Mouse (Mus musculus) testis, adult 2 months (tissue): Measurements from ENCODE around the gene Pip4k2a. TPM values are rescaled to one million over a fixed set of nuclear protein-coding genes. Genes with fewer than 3 reads are reported as not detected.

Source experiments
- H3K27ac ChIP-seq: fragments of 200-500 bp; 2 replicates; pipeline ENCODE4 v1.5.1; 2012; ENCODE audit warnings: low read depth, low read length; ENCODE audit not compliant: control insufficient read depth, insufficient read depth
- H3K27me3 ChIP-seq: fragments of 200-500 bp; 2 replicates; pipeline ENCODE4 v1.6.1; 2012; ENCODE audit warnings: mild to moderate bottlenecking, low read length, moderate library complexity; ENCODE audit not compliant: control insufficient read depth, insufficient read depth
- H3K36me3 ChIP-seq: fragments of 200-500 bp; 2 replicates; pipeline ENCODE4 v1.6.1; 2012; ENCODE audit warnings: mild to moderate bottlenecking, low read length; ENCODE audit not compliant: control insufficient read depth, insufficient read depth
- H3K4me1 ChIP-seq: fragments of 200-500 bp; 2 replicates; pipeline ENCODE4 v1.6.1; 2012; ENCODE audit warnings: low read length; ENCODE audit not compliant: control insufficient read depth, insufficient read depth
- H3K4me3 ChIP-seq: fragments of 200-500 bp; 2 replicates; pipeline ENCODE4 v1.5.1; 2012; ENCODE audit warnings: low read depth, mild to moderate bottlenecking, low read length, moderate library complexity, mixed read lengths; ENCODE audit not compliant: control insufficient read depth
- CTCF ChIP-seq: fragments of 200-500 bp; IDR thresholded peaks from 2 replicates; pipeline ENCODE4 v1.5.1; 2012; ENCODE audit warnings: low read depth, mild to moderate bottlenecking, inconsistent platforms, low read length, moderate library complexity; ENCODE audit not compliant: control insufficient read depth, insufficient read depth, insufficient replicate concordance
- POLR2A ChIP-seq: fragments of 200-500 bp; IDR thresholded peaks from 2 replicates; pipeline ENCODE4 v1.6.1; 2012; ENCODE audit warnings: low read depth, mild to moderate bottlenecking, inconsistent platforms, low read length, moderate library complexity; ENCODE audit not compliant: control insufficient read depth
- polyA plus RNA-seq: library from polyadenylated mRNA; depleted of rRNA; stranded (reverse); fragments of >200 nt; gene quantifications from 2 replicates; pipeline ENCODE4 v1.2.3, GENCODE M21; 2012

Gene Pip4k2a
- polyA plus RNA-seq, 1 experiment: 1.3 TPM

GRCm38 (mm10) chr2:18914750-18915149 is 83.2 kb downstream of the Pip4k2a start:
- no peaks in the 10 kb centered on the region for H3K36me3 ChIP-seq
- H3K4me1 ChIP-seq: no peaks in the 10 kb centered on the region; the same call in 1 of the 2 replicates
- H3K27ac ChIP-seq: no peak overlapping the region
- H3K27me3 ChIP-seq: no peaks in the 10 kb centered on the region
- no peak overlapping the region for H3K4me3 ChIP-seq
- TF ChIP-seq CTCF (no peak), POLR2A (no peak)

DNA sequence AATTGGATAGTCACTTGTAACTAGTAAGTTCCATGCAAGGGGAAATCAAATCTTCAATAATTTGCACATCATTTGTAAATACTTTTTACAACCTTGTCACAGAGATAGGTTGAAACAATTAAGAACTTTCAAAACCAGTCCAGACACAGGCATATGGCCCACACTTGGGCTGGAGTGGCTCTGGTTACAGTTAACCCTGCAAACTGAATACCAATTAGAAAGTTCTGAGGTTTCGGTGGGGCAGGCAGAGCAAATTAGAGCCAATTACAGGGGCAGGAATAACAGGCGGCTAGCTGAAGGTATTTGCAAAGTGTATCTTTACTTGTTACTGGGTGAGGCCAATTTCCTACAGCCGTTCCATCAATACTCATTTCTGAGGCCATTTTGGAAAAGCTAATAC is 84.3 kb downstream of the Pip4k2a start:
- Histone ChIP-seq H3K4me1 (no peaks in the 10 kb centered on the region; the same call in 1 of the 2 replicates), H3K4me3 (no peak overlapping the region), H3K27ac (no peak overlapping the region), H3K36me3 (no peaks in the 10 kb centered on the region), H3K27me3 (no peaks in the 10 kb centered on the region)
- no peak for TF ChIP-seq CTCF
- no peak for TF ChIP-seq POLR2A

DNA sequence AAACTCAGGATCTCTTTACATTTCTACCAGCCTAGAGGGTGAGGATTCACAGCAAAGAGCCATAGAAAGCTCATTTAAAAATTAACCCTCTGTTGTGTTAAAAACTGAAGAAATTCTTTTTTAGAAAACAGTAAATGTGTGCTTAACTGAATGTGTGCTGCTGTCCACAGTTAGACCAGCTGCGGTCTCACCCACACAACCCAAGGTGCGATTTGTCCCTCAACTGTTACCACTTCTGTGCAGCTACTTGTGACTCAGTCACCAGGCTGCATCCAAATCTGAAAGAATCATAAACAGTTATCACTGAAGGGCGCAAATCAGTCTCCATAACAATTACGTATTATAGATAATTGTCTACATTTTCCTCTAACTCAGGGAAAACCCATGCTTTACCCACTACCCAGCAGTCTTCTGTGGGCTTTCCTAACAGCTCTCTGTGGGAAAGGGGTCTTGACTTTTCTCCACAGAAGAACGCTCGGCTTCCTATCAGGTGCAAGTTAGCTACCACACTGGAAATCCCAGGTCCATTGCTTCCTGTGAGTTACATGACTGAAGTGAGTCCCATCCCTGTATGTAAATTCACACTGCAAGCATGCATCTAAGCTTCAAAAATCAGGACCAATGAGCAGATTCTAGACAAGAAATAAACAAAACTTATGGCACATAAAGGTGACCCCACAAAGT is 86.5 kb downstream of the Pip4k2a start:
- Histone ChIP-seq H3K4me3 (no peak overlapping the region), H3K36me3 (no peaks in the 10 kb centered on the region), H3K27ac (no peak overlapping the region), H3K4me1 (no peaks in the 10 kb centered on the region; the same call in 1 of the 2 replicates), H3K27me3 (no peaks in the 10 kb centered on the region)
- TF ChIP-seq POLR2A (no peak), CTCF (no peak)

- no peaks in the 10 kb centered on the region for H3K27me3 ChIP-seq
- H3K36me3 ChIP-seq: no peaks in the 10 kb centered on the region
- no peak overlapping the region for H3K4me3 ChIP-seq
- TF ChIP-seq POLR2A (no peak), CTCF (no peak)
- H3K27ac ChIP-seq: no peak overlapping the region
- no peaks in the 10 kb centered on the region; the same call in 1 of the 2 replicates for H3K4me1 ChIP-seq
Measured at GRCm38 (mm10) chr2:18910209-18910608, 87.7 kb downstream of the Pip4k2a start.

- H3K4me3 ChIP-seq: no peak overlapping the region
- TF ChIP-seq CTCF: no peak
- TF ChIP-seq POLR2A: no peak
- no peaks in the 10 kb centered on the region for H3K27me3 ChIP-seq
- H3K36me3 ChIP-seq: no peaks in the 10 kb centered on the region
- no peak overlapping the region for H3K27ac ChIP-seq
- no peaks in the 10 kb centered on the region; the same call in 1 of the 2 replicates for H3K4me1 ChIP-seq
Measured at GRCm38 (mm10) chr2:18909713-18910112, 88.2 kb downstream of the Pip4k2a start.

DNA sequence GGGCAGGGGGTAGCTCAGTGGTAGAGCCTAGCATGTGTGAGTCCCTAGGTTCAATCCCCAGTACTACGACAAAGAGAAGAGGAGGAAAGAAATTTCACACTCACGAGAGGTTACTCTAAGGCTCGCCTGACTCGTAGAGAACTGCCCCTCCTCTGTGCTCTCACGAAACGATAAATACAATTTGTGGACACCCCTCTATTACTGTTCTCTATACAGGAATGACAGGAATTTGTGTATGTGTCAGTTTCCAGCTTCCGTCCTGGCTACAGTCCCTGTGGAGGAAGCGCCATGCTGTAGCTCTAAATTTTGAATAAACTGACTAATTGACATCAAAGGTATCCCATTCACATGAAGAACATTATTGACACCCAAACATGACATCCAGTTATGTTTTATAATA is 90.7 kb downstream of the Pip4k2a start:
- Histone ChIP-seq H3K36me3 (no peaks in the 10 kb centered on the region), H3K4me3 (no peak overlapping the region), H3K27me3 (no peaks in the 10 kb centered on the region), H3K27ac (no peak overlapping the region), H3K4me1 (no peaks in the 10 kb centered on the region; the same call in 1 of the 2 replicates)
- TF ChIP-seq POLR2A (no peak), CTCF (no peak)

GRCm38 (mm10) chr2:18906421-18907084 is 91.4 kb downstream of the Pip4k2a start:
- Histone ChIP-seq H3K27ac (no peak overlapping the region), H3K27me3 (no peaks in the 10 kb centered on the region), H3K4me3 (no peak overlapping the region), H3K4me1 (no peaks in the 10 kb centered on the region), H3K36me3 (no peaks in the 10 kb centered on the region)
- TF ChIP-seq CTCF (no peak), POLR2A (no peak)
